Mouse (Mus musculus) heart, postnatal 10 days (tissue): ENCODE results near the gene Klf16. TPM values are rescaled to one million over a fixed set of nuclear protein-coding genes. Genes with fewer than 3 reads are reported as not detected.
A peak's percentile ranks its signal among the peaks of the same experiment; 100 is the strongest.

Experiments used
- DNase-seq, 2 experiments: peaks; one replicate each; pipeline ENCODE4 v3.0.0; 2021
- intact Hi-C: fragments of 180-260 bp; cut with DNase I; formaldehyde crosslinking; loops from one replicate; pipeline ENCODE4 v1.15.1; 2025
- microRNA-seq, 2 experiments: library from miRNA; unstranded; fragments of <30 nt; microRNA quantifications; one replicate each; pipeline ENCODE4 v1.2.0; 2022
- total RNA-seq, 2 experiments: library from RNA; stranded (reverse); gene quantifications; 2 replicates each; pipeline ENCODE4 v1.2.3; 2021

Klf16 gene
- total RNA-seq, 2 experiments from 2014 or later = 5.9 to 6.9 TPM

GRCm38 (mm10) chr10:80548428-80549006 lies 28.6 kb downstream of the Klf16 start:
- intact Hi-C loops = loop anchor here (2.0 kb wide), 1 partner anchor 102 kb away; no protein-coding TSS in a partner anchor
- DNase-seq = peak; percentile 65 to 81

- DNase-seq = no peak
- intact Hi-C loops = no loop called here
These were observed 29.6 kb downstream of the Klf16 start for GRCm38 (mm10) chr10:80547539-80547938.

GRCm38 (mm10) chr10:80546945-80547344 lies 30.2 kb downstream of the Klf16 start:
- no peak for DNase-seq
- intact Hi-C loops = no loop called here

GRCm38 (mm10) chr10:80545590-80545989 lies 31.5 kb downstream of the Klf16 start:
- DNase-seq = no peak
- intact Hi-C loops = no loop called here

GRCm38 (mm10) chr10:80543873-80544272 lies 33.2 kb downstream of the Klf16 start:
- intact Hi-C loops = no loop called here
- DNase-seq = no peak

- DNase-seq = no peak
- intact Hi-C loops = loop anchor here (10.0 kb wide), 1 partner anchor 235 kb away; no protein-coding TSS in a partner anchor
These were observed 37.6 kb downstream of the Klf16 start for GRCm38 (mm10) chr10:80539493-80539892.

- DNase-seq = peak; percentile 65 to 78
- intact Hi-C loops = loop anchor here (10.0 kb wide), 1 partner anchor 234 kb away; no protein-coding TSS in a partner anchor
These were observed 38.3 kb downstream of the Klf16 start, which contains the start of gene Atp8b3 for GRCm38 (mm10) chr10:80538710-80539394. Atp8b3 (minus strand) TSS chr10:80539124.

- intact Hi-C loops = loop anchor here (10.0 kb wide), 1 partner anchor 233 kb away; no protein-coding TSS in a partner anchor
- DNase-seq = no peak
These were observed 38.9 kb downstream of the Klf16 start for GRCm38 (mm10) chr10:80538180-80538579.

- intact Hi-C loops = loop anchor here (10.0 kb wide), 1 partner anchor 231 kb away; no protein-coding TSS in a partner anchor
- DNase-seq = no peak
These were observed 41.4 kb downstream of the Klf16 start for GRCm38 (mm10) chr10:80535711-80536110.

GRCm38 (mm10) chr10:80535071-80535470 lies 42.0 kb downstream of the Klf16 start:
- DNase-seq = no peak
- intact Hi-C loops = loop anchor here (10.0 kb wide), 1 partner anchor 230 kb away; no protein-coding TSS in a partner anchor

GRCm38 (mm10) chr10:80533704-80534103 lies 43.4 kb downstream of the Klf16 start:
- DNase-seq = peak; percentile 32 to 40
- intact Hi-C loops = loop anchor here (10.0 kb wide), 1 partner anchor 229 kb away; no protein-coding TSS in a partner anchor

- DNase-seq = no peak
- intact Hi-C loops = loop anchor here (10.0 kb wide), 1 partner anchor 228 kb away; no protein-coding TSS in a partner anchor
These were observed 44.3 kb downstream of the Klf16 start for GRCm38 (mm10) chr10:80532783-80533182.

- intact Hi-C loops = no loop called here
- no peak for DNase-seq
These were observed 50.9 kb downstream of the Klf16 start for GRCm38 (mm10) chr10:80526172-80526571.

- intact Hi-C loops = no loop called here
- no peak for DNase-seq
These were observed 53.8 kb downstream of the Klf16 start for GRCm38 (mm10) chr10:80523299-80523698.

GRCm38 (mm10) chr10:80519287-80519686 lies 57.8 kb downstream of the Klf16 start:
- intact Hi-C loops = no loop called here
- DNase-seq = no peak

Small RNAs within 50 kb of the gene (microRNA-seq; reads per million reads assigned to microRNA genes)
- gene Mir6912 = 0 to 0.35 reads per million in 2 experiments

Other genes starting within 250 kb of the Klf16 start
- gene Pcsk4, start 247.8 kb downstream of the Klf16 start, total RNA-seq = 1 to 10 TPM; 1.7 to 1.8 TPM
- gene Reep6, start 247.4 kb downstream of the Klf16 start, total RNA-seq = 1 to 10 TPM; 2.2 to 2.4 TPM
- gene Adamtsl5, start 228.9 kb downstream of the Klf16 start, total RNA-seq = 10 to 100 TPM; 36.9 to 42.9 TPM
- gene Plk5, start 220.9 kb downstream of the Klf16 start, total RNA-seq = under 1 TPM in 1 of 2 experiments, not detected in 1; 0.25 TPM
- gene Mex3d, start 189.7 kb downstream of the Klf16 start, total RNA-seq = 10 to 100 TPM; 12.7 to 16.1 TPM
- gene Mbd3, start 177.8 kb downstream of the Klf16 start, total RNA-seq = 100 to 1,000 TPM; 102 to 105 TPM
- gene Uqcr11, start 170.5 kb downstream of the Klf16 start, total RNA-seq = 1,000 to 10,000 TPM; 1,658 to 1,691 TPM
- 10 to 100 TPM; 40.3 to 51.8 TPM for gene Tcf3, start 143.7 kb downstream of the Klf16 start, total RNA-seq
- gene Onecut3, start 82.5 kb downstream of the Klf16 start, total RNA-seq = not detected
- not detected for gene Atp8b3, start 38.2 kb downstream of the Klf16 start, total RNA-seq
- gene Rexo1, start 15.8 kb downstream of the Klf16 start, total RNA-seq = 10 to 100 TPM; 20.3 to 21.5 TPM
- 100 to 1,000 TPM in 1 of 2 experiments, 10 to 100 TPM in 1; 92.2 to 102 TPM for gene Abhd17a, start 13.0 kb upstream of the Klf16 start, total RNA-seq
- gene Scamp4, start 25.6 kb upstream of the Klf16 start, total RNA-seq = 10 to 100 TPM; 25.9 to 27.8 TPM
- gene Adat3, start 25.6 kb upstream of the Klf16 start, total RNA-seq = 1 to 10 TPM; 1.2 to 1.8 TPM
- 1 to 10 TPM in 1 of 2 experiments, under 1 TPM in 1; 0.98 to 1.2 TPM for gene Gm49322, start 28.7 kb upstream of the Klf16 start, total RNA-seq
- gene Csnk1g2, start 45.5 kb upstream of the Klf16 start, total RNA-seq = 100 to 1,000 TPM; 137 to 141 TPM
- gene Btbd2, start 79.8 kb upstream of the Klf16 start, total RNA-seq = 10 to 100 TPM; 42.2 to 46.4 TPM
- gene Mknk2, start 100.8 kb upstream of the Klf16 start, total RNA-seq = 100 to 1,000 TPM; 143 to 159 TPM
- gene Mob3a, start 124.7 kb upstream of the Klf16 start, total RNA-seq = 10 to 100 TPM; 10.1 to 11.3 TPM
- gene Izumo4, start 124.9 kb upstream of the Klf16 start, total RNA-seq = 1 to 10 TPM; 2.9 to 4.1 TPM
- 10 to 100 TPM; 47.6 to 52.5 TPM for gene Ap3d1, start 164.9 kb upstream of the Klf16 start, total RNA-seq
- 10 to 100 TPM; 66.3 to 67.6 TPM for gene Dot1l, start 177.9 kb upstream of the Klf16 start, total RNA-seq
- gene Sf3a2, start 220.9 kb upstream of the Klf16 start, total RNA-seq = 10 to 100 TPM; 36.8 to 41.4 TPM
- gene Plekhj1, start 221.3 kb upstream of the Klf16 start, total RNA-seq = 10 to 100 TPM; 32.6 to 32.9 TPM
- under 1 TPM; 0.41 to 0.45 TPM for gene Amh, start 227.9 kb upstream of the Klf16 start, total RNA-seq
- gene Jsrp1, start 236.2 kb upstream of the Klf16 start, total RNA-seq = under 1 TPM in 1 of 2 experiments, not detected in 1; 0.74 TPM
- gene Oaz1, start 249.3 kb upstream of the Klf16 start, total RNA-seq = 1,000 to 10,000 TPM; 1,023 to 1,076 TPM